Mouse (Mus musculus): Measurements from ENCODE around the gene Rtp1. TPM values are rescaled to one million over a fixed set of nuclear protein-coding genes. Genes with fewer than 3 reads are reported as not detected.
A peak's percentile ranks its signal among the peaks of the same experiment; 100 is the strongest.

Rtp1 gene
- polyA plus RNA-seq, 1 experiment from 2014 or later = 0.10 TPM

DNA sequence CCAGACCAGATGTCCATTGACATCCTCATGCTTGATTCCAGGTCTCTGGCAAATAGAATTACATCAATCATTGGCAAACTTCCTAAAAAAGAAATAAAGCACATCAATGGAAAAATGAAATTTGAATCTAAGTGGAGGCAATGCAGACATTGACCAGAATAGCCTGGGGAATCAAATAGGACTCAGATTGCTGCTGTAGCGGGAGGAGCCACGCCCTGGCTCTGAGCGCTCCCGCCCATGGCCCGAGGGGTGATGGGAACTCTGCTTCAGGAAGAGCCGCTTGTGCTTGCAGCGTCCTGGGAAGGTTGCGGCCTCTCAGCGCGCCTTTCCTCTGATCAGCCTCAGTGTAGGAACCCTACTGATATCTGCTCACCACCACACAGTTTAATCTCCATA, 12.7 kb upstream of the Rtp1 start:
- peak overlapping the region; percentile 32 for H3K4me2 ChIP-seq (ENCODE audit: low read length)
- H3K9me3 ChIP-seq (replicated peaks; ENCODE audit: control insufficient read depth, low read length) = no peaks in the 10 kb centered on the region
- H3K4me3 ChIP-seq (ENCODE audit: low read depth, low read length) = no peak overlapping the region
- H3K9ac ChIP-seq (ENCODE audit: low read length) = no peak overlapping the region
- no peak for DNase-seq (ENCODE audit: low spot score)
- no peak overlapping the region for H3K27ac ChIP-seq (ENCODE audit: low read depth, low read length)
- no peaks in the 10 kb centered on the region for H3K36me3 ChIP-seq (ENCODE audit: control insufficient read depth, insufficient read depth, low read length)
- no peaks in the 10 kb centered on the region for H3K27me3 ChIP-seq (replicated peaks; ENCODE audit: control insufficient read depth, insufficient read depth, low read length)
- H3K4me1 ChIP-seq (ENCODE audit: control insufficient read depth, insufficient read depth, low read length) = 0 out of 2 replicates have a peak, but pooled peaks cover 6% of the 10 kb centered on the region
- 51% methylated on average over 10 of the region's 10 CpGs for WGBS
- ATAC-seq = no peak

DNA sequence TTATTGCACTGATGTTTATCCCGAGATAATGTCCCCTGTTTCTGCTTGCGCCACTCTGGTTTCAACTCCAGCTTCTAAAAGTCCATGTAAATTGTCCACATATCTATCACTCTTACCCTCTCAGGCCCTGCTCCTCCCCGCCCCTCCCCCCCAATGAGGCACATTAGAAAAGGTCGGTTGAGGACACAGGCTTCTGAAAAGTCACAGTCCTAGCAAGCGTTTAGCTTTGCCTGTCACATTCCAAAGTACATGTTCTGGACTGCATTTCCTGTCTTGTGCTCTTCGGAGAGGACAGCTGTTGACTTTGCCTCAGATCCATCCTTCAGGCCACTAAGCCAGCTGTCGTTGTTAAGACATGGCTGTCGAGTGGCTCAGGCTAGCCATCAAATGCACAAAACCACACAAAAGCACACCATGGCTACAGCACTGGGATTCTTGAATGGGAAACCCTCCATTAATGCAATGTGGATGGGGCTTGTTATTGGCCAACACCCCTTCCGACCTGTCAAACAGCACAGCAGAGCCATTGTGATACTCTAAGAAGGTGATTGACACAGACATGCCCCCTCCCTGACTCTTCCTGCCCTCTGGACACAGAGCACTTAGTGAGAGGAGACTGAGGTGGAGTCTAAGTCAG, 12.2 kb upstream of the Rtp1 start:
- Histone ChIP-seq H3K9me3 (replicated peaks; ENCODE audit: control insufficient read depth, low read length) (no peaks in the 10 kb centered on the region), H3K4me3 (ENCODE audit: low read depth, low read length) (no peak overlapping the region), H3K4me2 (ENCODE audit: low read length) (peak overlapping the region; percentile 32), H3K27ac (ENCODE audit: low read depth, low read length) (no peak overlapping the region), H3K4me1 (ENCODE audit: control insufficient read depth, insufficient read depth, low read length) (0 out of 2 replicates have a peak, but pooled peaks cover 6% of the 10 kb centered on the region), H3K9ac (ENCODE audit: low read length) (no peak overlapping the region), H3K36me3 (ENCODE audit: control insufficient read depth, insufficient read depth, low read length) (no peaks in the 10 kb centered on the region), H3K27me3 (replicated peaks; ENCODE audit: control insufficient read depth, insufficient read depth, low read length) (no peaks in the 10 kb centered on the region)
- DNase-seq (ENCODE audit: low spot score) (no peak), ATAC-seq (no peak)
- 56% methylated on average over 9 of the region's 9 CpGs for WGBS

- Histone ChIP-seq H3K27ac (ENCODE audit: low read depth, low read length) (no peak overlapping the region), H3K4me2 (ENCODE audit: low read length) (no peak overlapping the region), H3K4me3 (ENCODE audit: low read depth, low read length) (no peak overlapping the region), H3K4me1 (ENCODE audit: control insufficient read depth, insufficient read depth, low read length) (0 out of 2 replicates have a peak, but pooled peaks cover 6% of the 10 kb centered on the region), H3K9ac (ENCODE audit: low read length) (no peak overlapping the region), H3K27me3 (replicated peaks; ENCODE audit: control insufficient read depth, insufficient read depth, low read length) (no peaks in the 10 kb centered on the region), H3K36me3 (ENCODE audit: control insufficient read depth, insufficient read depth, low read length) (no peaks in the 10 kb centered on the region), H3K9me3 (replicated peaks; ENCODE audit: control insufficient read depth, low read length) (no peaks in the 10 kb centered on the region)
- ATAC-seq = no peak
- 53% methylated on average over 13 of the region's 13 CpGs for WGBS
- DNase-seq (ENCODE audit: low spot score) = peak; percentile 5
These were observed 11.3 kb upstream of the Rtp1 start for GRCm38 (mm10) chr16:23417456-23418240.

DNA sequence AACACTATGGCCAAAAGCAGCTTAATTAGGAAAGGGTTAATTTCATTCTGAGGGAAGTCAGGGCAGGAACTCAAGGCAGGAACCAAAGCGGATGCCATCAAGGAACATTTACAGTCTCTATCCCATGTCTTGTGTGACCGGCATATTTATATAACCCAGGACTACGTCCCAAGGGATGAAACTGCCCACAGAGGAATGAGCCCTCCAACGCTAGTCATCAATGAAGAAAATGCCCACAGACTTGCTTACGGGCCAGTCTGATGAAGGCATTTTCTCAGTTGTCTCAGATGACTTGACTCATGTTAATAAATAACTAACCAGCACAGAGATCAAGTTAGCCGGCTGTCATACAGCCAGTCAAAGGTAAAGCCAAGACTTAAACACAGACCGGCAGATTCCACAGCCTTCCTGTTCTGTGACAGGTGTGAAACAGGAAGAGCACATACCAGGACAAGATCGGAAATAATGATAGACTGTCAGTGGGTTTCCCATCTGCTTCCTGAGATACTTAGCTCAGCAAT, 9.3 kb upstream of the Rtp1 start:
- Histone ChIP-seq H3K4me2 (ENCODE audit: low read length) (no peak overlapping the region), H3K9me3 (replicated peaks; ENCODE audit: control insufficient read depth, low read length) (no peaks in the 10 kb centered on the region), H3K27ac (ENCODE audit: low read depth, low read length) (no peak overlapping the region), H3K4me1 (ENCODE audit: control insufficient read depth, insufficient read depth, low read length) (0 out of 2 replicates have a peak, but pooled peaks cover 6% of the 10 kb centered on the region), H3K36me3 (ENCODE audit: control insufficient read depth, insufficient read depth, low read length) (no peaks in the 10 kb centered on the region), H3K27me3 (replicated peaks; ENCODE audit: control insufficient read depth, insufficient read depth, low read length) (no peaks in the 10 kb centered on the region), H3K4me3 (ENCODE audit: low read depth, low read length) (no peak overlapping the region), H3K9ac (ENCODE audit: low read length) (no peak overlapping the region)
- DNase-seq (ENCODE audit: low spot score) (no peak), ATAC-seq (no peak)
- WGBS = 92% methylated on average over 8 of the region's 8 CpGs

DNA sequence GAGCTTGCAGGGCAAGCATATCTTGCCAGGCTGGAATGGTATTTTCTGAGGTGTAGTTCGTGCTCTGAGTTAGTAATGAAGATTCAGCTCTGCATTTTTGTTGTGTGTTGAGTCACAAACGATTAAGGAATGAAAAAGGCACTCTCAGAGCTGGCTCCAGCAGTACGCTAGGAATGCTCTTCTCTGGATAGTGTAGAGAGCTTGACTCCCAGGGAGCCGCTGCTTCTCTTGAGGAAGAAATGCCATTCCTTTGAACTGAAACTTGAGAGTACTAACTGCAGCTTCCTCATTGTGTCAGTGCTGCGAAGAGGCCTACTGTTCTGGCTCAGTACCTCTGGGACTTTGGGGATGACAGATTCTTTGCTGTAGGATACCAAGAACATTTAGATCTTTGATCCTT, 5.1 kb upstream of the Rtp1 start:
- 77% methylated on average over 5 of the region's 5 CpGs for WGBS
- Histone ChIP-seq H3K27ac (ENCODE audit: low read depth, low read length) (no peak overlapping the region), H3K9me3 (replicated peaks; ENCODE audit: control insufficient read depth, low read length) (no peaks in the 10 kb centered on the region), H3K4me1 (ENCODE audit: control insufficient read depth, insufficient read depth, low read length) (no peaks in the 10 kb centered on the region), H3K27me3 (replicated peaks; ENCODE audit: control insufficient read depth, insufficient read depth, low read length) (no peaks in the 10 kb centered on the region), H3K4me3 (ENCODE audit: low read depth, low read length) (no peak overlapping the region), H3K9ac (ENCODE audit: low read length) (no peak overlapping the region), H3K36me3 (ENCODE audit: control insufficient read depth, insufficient read depth, low read length) (no peaks in the 10 kb centered on the region), H3K4me2 (ENCODE audit: low read length) (no peak overlapping the region)
- ATAC-seq = no peak
- DNase-seq (ENCODE audit: low spot score) = no peak

GRCm38 (mm10) chr16:23427701-23428100, 1.2 kb upstream of the Rtp1 start:
- WGBS = 96% methylated on average over 1 of the region's 1 CpGs
- no peaks in the 10 kb centered on the region for H3K9me3 ChIP-seq (replicated peaks; ENCODE audit: control insufficient read depth, low read length)
- ATAC-seq (no peak), DNase-seq (ENCODE audit: low spot score) (no peak)
- no peak overlapping the region for H3K4me3 ChIP-seq (ENCODE audit: low read depth, low read length)
- H3K4me1 ChIP-seq (ENCODE audit: control insufficient read depth, insufficient read depth, low read length) = no peaks in the 10 kb centered on the region
- H3K9ac ChIP-seq (ENCODE audit: low read length) = no peak overlapping the region
- H3K36me3 ChIP-seq (ENCODE audit: control insufficient read depth, insufficient read depth, low read length) = no peaks in the 10 kb centered on the region
- no peak overlapping the region for H3K27ac ChIP-seq (ENCODE audit: low read depth, low read length)
- no peak overlapping the region for H3K4me2 ChIP-seq (ENCODE audit: low read length)
- no peaks in the 10 kb centered on the region for H3K27me3 ChIP-seq (replicated peaks; ENCODE audit: control insufficient read depth, insufficient read depth, low read length)

DNA sequence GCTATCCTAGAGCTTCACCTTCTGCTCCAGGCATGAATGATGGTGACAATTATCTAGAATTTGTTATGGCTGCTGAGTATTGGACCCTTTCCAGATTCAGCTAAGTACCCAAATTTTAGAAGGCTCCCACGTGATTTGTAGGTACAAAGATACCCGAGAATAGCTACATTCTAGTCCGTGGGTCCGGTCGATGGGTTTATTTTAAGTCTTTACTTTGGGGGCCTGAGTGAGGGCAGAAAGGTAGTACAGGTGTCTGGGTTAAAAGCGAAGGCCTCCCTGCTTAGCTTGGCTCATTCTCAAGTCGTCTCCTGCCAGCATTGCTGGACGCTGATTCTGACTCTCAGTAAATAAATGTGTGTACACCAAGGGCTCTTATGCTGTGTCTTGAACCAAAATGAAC, 1.1 kb downstream of the Rtp1 start:
- no peaks in the 10 kb centered on the region for H3K36me3 ChIP-seq (ENCODE audit: control insufficient read depth, insufficient read depth, low read length)
- no peaks in the 10 kb centered on the region for H3K27me3 ChIP-seq (replicated peaks; ENCODE audit: control insufficient read depth, insufficient read depth, low read length)
- no peak overlapping the region for H3K27ac ChIP-seq (ENCODE audit: low read depth, low read length)
- H3K4me1 ChIP-seq (ENCODE audit: control insufficient read depth, insufficient read depth, low read length) = no peaks in the 10 kb centered on the region
- ATAC-seq = no peak
- no peaks in the 10 kb centered on the region for H3K9me3 ChIP-seq (replicated peaks; ENCODE audit: control insufficient read depth, low read length)
- no peak for DNase-seq (ENCODE audit: low spot score)
- no peak overlapping the region for H3K4me3 ChIP-seq (ENCODE audit: low read depth, low read length)
- 89% methylated on average over 8 of the region's 8 CpGs for WGBS
- no peak overlapping the region for H3K4me2 ChIP-seq (ENCODE audit: low read length)
- H3K9ac ChIP-seq (ENCODE audit: low read length) = no peak overlapping the region

GRCm38 (mm10) chr16:23437404-23438166, 8.7 kb downstream of the Rtp1 start:
- ATAC-seq = no peak
- no peak overlapping the region for H3K4me3 ChIP-seq (ENCODE audit: low read depth, low read length)
- no peak overlapping the region for H3K4me2 ChIP-seq (ENCODE audit: low read length)
- H3K27me3 ChIP-seq (replicated peaks; ENCODE audit: control insufficient read depth, insufficient read depth, low read length) = no peaks in the 10 kb centered on the region
- H3K4me1 ChIP-seq (ENCODE audit: control insufficient read depth, insufficient read depth, low read length) = no peaks in the 10 kb centered on the region
- no peak overlapping the region for H3K9ac ChIP-seq (ENCODE audit: low read length)
- no peaks in the 10 kb centered on the region for H3K9me3 ChIP-seq (replicated peaks; ENCODE audit: control insufficient read depth, low read length)
- no peaks in the 10 kb centered on the region for H3K36me3 ChIP-seq (ENCODE audit: control insufficient read depth, insufficient read depth, low read length)
- H3K27ac ChIP-seq (ENCODE audit: low read depth, low read length) = no peak overlapping the region
- WGBS = 78% methylated on average over 12 of the region's 12 CpGs
- no peak for DNase-seq (ENCODE audit: low spot score)
